Mouse (Mus musculus) left cerebral cortex, postnatal 10 days (tissue): ENCODE measurements at regions not wholly inside any gene's neighbourhood (a gene's known extent, or its start where the extent isn't known, plus 50 kb on each side); places are given as distances from the start of the nearest gene placed in this dataset.
A peak's percentile ranks its signal among the peaks of the same experiment; 100 is the strongest.

Source experiments
- DNase-seq, 2 experiments: peaks; one replicate each; pipeline ENCODE4 v3.0.0; 2021 to 2022; ENCODE audit warnings: low spot score in 2 of 2, mixed read lengths in 1 of 2; ENCODE audit errors: extremely low spot score in 1 of 2
- intact Hi-C: fragments of 180-260 bp; cut with DNase I; formaldehyde crosslinking; loops from one replicate; pipeline ENCODE4 v1.15.1; 2025

DNA sequence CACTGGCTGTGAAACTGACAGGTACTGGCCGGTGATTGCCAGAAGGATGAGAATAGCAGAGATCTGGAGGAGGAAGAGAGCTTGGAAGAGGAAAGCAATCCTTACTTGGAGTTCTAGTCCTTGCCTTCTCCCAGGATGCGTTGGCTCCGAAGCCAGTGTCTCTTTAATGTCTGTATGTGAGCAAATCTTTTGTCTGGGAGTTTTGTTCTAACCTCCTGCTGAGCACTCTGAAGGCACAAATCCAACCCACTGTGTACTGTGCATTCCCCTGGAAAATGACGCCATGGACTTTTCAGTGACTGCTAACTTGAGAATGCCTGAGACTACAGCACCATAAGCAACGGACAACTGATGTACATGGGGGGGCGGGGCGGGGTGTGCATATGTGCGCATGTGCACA is 216.4 kb downstream of the Emp1 start:
- intact Hi-C loops = no loop called here
- no peak for DNase-seq

DNA sequence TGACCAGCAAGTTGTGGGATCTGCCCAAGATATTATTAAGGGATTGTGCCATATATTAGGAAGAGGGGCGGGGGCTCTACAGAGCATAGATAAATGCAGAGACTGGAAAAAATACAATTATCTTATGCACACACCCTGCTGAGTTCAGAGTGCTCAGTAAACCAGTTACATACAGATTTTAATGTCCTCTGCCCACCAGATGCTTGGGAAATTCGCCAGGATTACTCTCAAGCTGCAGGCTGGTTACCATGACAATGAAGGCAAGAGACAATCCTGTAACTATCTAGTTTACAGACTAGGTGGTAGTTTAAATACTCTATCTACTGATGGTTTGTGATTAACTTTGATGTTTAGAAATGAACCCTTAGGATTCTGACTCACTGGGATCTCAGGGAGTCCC is 220.2 kb downstream of the Emp1 start:
- intact Hi-C loops = no loop called here
- peak in 1 of 2 experiments; percentile 21 for DNase-seq

DNA sequence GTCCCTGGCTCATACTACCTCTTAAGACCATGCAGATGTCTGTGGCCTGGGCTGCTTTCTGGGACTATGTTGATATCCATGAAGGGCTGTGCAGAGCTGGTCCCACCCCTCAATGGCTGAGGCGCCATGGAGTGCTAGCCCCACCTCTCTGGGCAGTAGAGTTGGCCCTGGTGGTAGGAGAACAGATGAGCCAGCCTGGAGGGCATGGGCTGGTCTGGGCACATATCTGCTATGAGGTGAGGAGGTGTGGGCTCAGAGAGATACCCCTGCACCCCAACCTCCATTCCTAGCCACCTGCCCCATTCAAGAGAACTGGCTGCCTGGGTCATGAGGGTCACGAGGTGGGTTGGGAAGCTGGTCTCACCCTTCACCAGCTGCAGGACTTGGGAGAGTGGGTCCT is 222.4 kb downstream of the Emp1 start:
- intact Hi-C loops = no loop called here
- DNase-seq = no peak

DNA sequence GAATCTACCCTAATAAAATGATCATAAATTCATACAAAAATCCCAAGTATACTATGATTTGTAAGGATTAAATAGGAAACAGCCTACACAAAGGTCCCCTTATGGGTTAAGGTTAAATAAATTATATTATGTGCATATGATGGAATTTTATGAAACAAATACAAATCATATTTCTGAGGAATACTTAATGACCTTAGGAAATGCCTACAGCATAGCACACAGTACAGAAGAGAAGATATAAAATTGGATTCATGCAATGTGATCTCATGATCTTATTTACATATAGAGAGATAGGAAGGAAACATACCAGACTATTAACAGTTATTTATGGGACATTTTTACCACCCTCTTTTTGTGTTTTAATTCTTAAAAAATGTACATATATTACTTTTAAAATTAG is 227.7 kb downstream of the Emp1 start:
- no peak for DNase-seq
- intact Hi-C loops = no loop called here

DNA sequence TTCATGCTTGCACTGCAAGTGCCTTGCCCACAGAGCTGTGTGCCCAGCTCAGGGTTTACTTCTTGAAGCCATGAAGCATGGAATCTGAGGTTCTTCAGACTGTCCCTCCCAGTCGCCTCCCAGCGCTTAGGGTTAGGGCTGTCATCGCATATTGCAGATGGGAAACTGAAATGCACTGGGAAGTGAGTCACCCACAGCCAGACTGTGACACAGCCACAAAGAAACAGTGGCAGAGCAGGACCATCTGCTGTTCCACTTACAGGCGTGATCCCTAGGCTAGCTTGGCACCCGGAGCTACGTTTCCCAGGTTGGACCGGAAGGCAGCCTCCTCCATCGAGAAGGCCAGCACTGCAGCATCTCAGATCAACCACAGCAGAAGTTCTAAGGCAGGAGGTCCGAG is 228.7 kb downstream of the Emp1 start:
- intact Hi-C loops = no loop called here
- DNase-seq = peak in 1 of 2 experiments; percentile 15

DNA sequence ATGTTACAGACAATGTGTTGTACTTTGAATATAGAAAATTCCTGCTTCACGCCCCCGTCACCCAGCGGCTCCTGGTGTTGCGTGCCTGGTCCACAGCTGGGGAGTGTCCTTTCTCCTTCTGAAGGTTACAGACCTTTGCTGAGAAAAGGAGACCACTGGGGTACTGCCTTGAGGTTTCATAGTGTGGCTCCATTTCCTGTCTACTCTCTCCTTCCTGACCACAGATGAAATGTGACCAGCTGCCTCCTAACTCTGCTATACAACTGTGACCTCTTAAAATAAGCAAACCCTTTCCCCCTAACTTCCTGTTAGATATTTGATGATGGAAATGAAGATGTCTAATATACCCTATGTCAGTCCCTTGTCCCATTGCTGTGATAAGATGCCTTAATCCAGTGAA is 234.0 kb downstream of the Emp1 start:
- DNase-seq = no peak

DNA sequence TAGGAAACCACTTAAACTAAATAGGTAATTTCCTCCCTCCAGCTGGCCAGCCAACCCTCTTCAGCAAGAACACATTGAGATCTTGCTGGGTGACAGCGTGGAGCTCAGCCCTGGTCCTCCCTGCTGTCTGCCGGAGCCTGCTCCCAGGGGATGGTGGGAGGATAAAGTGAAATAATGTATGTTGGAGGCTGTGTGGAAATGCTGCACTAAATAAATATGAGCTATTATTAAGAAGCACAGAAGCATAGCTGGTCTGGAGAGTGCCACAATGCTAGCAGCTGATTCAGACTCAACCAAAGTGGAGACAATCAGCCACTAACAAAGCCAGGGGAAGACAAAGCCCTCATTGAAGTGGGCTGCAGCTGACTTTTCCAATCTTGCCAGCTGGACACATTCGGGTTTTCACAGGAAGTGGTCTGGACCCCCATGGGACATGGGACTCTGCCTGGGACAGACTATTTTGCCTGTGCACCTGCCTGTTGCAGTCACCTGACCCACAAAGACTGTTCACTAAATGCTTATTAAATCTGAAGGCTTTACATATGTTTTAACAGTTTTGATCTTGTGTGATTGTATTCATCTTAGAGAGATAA is 248.3 kb downstream of the Emp1 start:
- intact Hi-C loops = no loop called here

More for the DNA sequence above, 234.0 kb downstream of the Emp1 start:
- intact Hi-C loops = no loop called here

DNA sequence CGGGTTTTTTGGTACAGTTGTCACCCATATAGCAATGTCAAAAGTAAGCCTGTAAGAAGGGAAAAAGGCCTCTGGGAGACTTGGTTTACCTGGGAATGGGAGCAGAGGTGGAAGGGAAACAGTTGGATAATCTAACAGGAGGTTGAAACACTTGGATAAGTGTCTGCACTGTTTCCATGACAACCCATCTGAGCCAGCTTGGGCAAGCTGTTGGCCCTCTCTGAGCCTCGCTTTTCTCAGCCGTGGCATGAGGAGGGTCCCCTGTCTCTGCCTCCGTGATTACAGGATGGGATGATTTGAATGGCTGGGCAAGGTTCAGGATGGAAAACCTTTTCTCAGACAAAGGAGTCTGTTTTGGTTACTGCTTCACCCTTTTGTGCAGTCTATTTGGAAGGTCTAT is 265.6 kb downstream of the Emp1 start:
- intact Hi-C loops = no loop called here
- peak in 1 of 2 experiments; percentile 35 for DNase-seq

More for the DNA sequence above, 248.3 kb downstream of the Emp1 start:
- no peak for DNase-seq

DNA sequence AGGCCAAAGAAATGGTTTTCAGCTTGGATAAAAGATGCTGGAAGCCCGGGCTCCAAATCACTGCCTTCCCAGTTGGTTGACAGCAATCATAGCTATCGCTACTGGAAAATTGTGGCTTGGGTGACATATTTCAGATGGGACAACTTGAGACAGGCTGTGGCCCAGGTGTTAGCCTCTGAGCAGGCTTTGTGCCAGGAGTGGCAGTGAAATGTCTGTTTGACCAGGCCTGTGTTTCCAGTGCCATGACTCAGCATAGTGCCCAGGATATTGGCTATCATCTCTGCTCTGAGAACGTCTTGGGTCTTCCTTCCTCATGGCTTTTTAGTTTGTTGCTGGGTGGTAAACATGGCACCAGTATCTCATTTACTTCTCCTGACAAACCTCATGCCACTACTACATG is 266.9 kb downstream of the Emp1 start:
- no peak for DNase-seq
- intact Hi-C loops = no loop called here

DNA sequence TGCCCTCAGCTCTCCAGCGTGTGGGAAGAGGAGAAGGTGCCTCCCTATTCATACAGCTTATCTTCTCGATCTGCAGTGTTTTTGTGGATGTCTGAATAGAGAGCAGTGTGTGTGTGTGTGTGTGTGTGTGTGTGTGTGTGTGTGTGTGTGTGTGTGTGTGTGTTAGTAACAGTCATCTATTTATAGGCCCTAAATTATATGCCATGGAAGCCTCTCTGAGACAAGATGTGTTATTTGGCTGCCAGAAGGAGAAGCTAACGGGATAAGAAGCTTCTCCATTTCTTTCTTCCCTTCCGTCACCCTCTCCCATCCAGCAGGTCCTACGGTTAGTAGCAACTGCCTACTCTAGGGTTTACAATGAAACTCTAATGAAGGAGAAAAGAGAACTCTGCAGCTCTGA is 270.3 kb downstream of the Emp1 start:
- no peak for DNase-seq
- intact Hi-C loops = no loop called here

DNA sequence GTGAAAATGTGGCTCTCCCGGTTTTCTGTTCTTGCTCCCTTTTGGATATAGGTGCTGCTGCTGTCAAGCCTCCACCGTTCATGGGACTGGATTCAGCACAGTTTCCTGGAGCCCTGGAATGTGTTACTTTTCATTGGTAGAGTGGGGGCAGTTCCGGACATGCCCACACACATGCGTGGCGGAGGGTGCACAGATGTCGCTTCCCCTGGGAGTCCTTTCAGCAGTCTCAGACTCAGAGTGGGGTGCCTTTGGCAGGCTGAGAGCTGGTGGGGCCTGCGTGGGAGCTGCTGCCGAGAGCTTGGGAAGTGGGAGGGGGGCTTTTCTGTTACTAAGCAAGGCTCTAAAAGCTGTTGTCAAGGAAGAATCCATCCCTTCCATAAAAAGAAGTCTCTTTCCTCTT is 274.3 kb downstream of the Emp1 start:
- intact Hi-C loops = loop anchor here (5.0 kb wide), 1 partner anchor 189 kb away; no protein-coding TSS in a partner anchor

DNA sequence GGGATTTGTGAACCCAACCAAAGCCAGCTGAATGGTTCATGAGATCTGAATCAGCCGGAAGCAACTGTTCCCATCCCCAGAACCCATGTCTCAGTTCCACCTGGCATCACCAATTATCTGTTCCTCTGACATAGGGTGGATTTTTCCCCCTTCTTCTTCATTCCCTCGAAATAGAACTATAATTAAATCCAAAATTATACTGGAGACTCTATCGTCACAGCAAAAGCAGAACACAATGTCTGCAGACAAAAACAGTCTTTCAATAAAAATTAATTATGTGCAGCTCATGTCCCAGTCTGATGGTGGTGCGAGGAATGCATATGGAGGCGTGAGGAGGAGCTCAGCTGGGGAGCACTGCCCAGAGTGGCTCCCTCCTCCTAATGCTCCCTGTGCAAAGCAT is 280.4 kb downstream of the Emp1 start:
- DNase-seq = no peak
- intact Hi-C loops = no loop called here

More for the DNA sequence above, 274.3 kb downstream of the Emp1 start:
- DNase-seq = peak; percentile 69 to 77

DNA sequence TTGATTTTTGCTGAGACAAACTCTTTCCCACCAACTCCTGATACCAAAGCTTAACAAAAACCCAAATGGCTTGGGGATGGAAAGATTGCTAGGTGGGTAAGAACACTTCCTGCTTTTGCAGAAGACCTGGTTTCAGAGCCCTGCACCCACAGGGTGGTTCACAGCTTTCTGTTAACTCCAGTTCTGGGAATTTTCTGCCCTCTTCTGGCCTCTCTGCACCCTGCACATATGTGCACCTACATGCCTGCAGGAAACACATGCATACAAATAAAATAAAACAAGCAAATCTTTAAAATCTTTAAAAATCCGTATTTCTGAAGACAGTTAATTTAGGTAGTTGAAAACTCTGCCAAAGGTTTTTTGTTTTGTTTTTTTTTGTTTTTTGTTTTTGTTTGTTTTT is 283.8 kb downstream of the Emp1 start:
- intact Hi-C loops = no loop called here
- no peak for DNase-seq

DNA sequence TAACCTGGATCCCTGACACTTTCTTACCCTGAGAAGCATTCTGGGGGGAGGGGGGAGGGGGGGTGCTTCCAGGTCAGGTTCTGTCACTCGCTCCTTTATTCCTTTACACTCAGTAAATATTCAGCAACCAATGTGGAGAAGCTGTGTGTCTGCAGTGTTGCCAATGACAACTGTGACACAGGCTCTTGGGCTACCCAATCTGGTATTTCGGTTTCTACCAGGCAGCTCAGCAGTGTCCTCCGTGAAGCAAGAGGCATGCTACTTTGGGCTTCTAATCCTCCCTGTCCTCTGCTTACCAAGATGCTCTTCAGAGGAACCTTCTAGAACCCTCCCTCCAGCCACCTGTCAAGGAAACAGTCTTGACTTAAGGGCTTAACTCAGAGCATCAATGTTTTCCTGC is 290.7 kb downstream of the Emp1 start:
- intact Hi-C loops = no loop called here
- DNase-seq = no peak

DNA sequence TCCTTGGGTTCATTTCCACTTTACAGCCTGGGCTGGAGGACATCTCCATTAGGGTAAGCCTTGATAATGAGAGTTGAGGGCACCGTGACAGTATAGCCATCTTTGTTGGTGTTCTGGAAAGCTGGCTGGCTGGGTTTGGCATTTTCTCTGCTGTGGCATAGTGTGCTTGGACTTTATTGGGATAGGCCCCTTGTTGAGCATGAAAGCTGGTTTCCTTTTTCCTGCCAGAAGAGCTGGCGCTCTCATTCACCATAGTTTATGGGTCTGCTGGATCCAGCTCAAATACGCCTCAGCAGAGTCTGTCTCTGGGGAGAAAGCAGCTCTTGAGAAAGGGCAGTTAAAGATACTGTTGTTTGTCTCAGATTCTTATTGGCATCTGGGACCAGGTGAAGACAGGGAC is 300.0 kb downstream of the Emp1 start:
- peak in 1 of 2 experiments; percentile 29 for DNase-seq
- intact Hi-C loops = no loop called here

DNA sequence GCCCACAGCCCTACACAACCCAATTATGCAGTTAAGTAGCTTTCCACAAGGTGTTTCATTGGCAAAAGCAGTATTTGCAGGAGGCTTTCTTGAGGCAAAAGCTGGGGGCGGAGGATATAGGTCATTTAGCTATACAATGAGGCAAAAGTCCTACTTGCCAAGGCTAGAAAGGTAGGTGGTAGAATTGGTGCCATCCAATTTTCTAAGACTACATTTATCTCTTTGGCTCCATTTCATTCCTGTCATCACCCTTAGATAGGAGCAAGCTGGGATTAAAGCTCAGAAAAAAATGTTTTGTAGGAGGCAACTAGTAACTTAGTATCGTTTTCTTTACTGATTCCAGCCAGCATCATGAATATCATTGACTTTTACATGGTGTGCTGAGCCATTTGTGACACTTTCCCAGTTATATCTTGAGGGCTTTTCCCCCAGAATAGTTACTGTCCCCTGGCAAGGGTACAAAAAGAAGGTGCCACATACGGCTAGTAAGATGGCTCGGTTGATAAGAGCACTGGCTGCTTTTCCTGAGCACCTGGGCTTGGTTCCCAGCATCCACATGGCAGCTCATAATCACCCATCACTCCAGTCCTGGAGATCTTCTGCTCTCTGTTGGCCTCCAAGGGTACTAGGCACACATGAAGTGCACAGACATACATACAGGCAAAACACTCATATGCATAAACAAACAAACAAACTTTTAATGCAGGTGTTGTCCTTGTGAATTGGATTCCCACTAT is 300.6 kb downstream of the Emp1 start:
- intact Hi-C loops = no loop called here

More for the DNA sequence above, 300.6 kb downstream of the Emp1 start:
- no peak for DNase-seq
